Mouse (Mus musculus): ENCODE results near the gene Grin2a.

- TF ChIP-seq CTCF (IDR thresholded peaks at IDR 0.05; ENCODE audit: low read depth) (no peak), EP300 (IDR thresholded peaks at IDR 0.05; ENCODE audit: low read depth) (no peak)
Observed at GRCm38 (mm10) chr16:9978173-9978572, 17.2 kb downstream of the Grin2a start.
